Mouse (Mus musculus) urinary bladder, postnatal 10 days (tissue): Measurements from ENCODE around the gene Cnot10.

ENCODE experiments used
- DNase-seq: peaks from one replicate; pipeline ENCODE4 v3.0.0; 2022; ENCODE audit warnings: low spot score

Cnot10 gene

DNA sequence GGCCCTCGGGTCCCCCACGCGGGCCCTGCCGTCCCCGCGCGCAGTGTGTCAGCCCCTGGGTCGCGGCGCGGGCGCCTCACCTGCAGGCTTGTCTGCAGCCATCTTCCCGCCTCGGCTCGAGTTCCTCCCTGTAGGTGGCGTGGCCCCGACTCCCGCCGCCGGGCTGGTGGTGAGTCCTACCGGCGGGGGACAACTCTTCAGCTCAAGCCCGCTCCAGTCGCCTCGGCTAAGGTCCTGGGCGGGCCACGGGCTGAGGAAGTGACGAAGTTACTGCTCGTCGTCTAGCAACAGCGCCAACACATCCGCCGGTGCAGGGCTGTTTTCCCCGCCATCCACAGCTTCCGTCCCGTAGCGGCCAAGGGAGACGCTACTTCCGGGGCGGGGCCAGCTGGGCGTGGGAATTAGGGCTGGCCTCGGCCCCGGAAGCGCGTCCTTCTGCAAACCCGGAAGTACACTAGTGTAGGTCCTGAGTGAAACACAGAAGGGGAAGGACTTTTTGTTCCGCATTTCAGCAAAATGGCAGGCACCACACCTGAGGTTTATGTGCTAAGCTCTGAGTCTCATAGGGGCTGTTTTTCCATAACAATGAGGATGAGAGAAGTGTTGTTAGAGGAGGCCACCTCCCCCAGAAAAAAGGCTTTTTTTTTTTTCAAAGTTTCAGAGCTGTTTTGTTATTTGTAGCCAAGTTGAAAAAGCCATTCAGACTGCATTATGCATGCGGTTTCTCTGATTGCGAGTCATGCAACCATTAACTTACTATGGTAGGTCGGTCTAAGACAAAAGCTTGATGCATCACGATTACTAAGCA lies at the start of gene Cnot10:
Cnot10 (minus strand) TSS at position 346 of the 808 bp plus-strand sequence.
- peak; percentile 94 for DNase-seq

DNA sequence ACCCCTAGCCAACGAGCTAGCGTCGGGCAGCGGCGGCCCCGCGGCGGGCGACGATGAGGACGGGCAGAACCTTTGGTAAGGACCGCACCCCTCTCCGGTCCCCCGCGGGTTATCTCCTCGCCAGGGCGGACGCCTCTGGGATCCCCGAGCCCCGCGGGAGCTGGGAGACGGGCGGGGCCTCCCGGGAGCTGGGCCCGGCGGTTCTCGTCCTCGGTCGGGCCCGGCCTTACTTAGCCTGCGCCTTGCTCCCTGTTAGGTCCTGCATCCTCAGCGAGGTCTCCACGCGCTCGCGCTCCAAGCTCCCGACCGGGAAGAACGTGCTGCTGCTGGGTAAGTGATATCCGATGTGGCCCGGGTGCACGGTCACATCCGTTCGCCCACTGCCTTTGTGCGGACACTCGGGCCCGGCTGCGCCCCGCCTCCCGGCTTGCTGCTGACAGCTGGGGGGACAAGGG lies 49.0 kb upstream of the Cnot10 start:
- no peak for DNase-seq

DNA sequence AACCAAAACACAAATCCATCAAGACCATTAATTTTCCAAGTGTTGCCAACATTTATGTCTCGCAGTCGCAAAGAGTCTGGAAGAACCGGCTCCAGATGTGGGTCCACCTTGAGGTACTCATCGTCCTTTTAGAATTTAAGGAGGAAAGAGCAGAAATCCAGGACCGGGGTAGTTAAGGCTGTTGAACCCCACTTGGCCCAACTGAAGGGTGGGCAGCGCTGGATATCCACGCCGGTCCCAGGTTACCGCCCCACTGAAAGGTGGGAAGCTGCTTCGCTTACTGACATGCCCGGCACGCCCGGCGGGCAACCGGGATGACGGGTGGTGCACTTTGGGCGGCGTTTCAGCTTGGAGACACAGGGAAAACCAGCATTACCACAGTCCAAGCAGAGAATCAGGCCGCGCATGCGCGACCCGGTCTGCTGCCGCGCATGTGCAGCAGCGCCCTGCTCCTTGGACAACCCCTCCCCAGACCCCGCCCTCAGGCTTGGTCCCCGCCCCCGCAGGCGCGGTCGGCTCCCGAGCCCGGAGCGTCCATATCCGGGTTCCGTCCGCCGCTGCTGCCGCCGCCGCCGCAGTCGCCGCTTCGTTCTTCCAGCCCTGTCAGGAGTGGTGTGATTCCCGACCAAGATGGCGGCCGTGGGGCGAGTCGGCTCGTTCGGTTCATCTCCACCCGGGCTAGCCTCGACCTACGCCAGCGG lies 48.4 kb upstream of the Cnot10 start, which contains the start of gene Dync1li1:
Dync1li1 (plus strand) TSS at position 539 of the 701 bp plus-strand sequence.
- peak; percentile 87 for DNase-seq

DNA sequence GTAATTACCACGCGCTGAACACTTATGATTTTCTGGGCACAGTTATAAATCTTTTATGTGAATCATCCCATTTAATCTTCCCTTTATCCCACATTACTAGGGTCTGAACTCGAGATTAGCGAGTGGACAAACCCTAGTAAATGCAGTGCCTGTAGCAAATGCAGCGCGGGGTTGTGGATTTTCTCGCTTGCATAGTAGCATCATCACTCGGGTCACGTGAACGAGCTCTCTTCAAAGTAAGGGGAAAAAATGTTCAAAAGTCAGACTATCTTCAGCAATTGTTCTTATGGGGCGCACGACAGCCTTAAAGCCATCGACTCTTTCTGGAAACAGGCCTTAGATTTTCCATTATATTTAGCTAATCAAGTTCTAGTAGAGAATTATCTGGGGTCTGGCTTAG lies 47.7 kb upstream of the Cnot10 start:
- DNase-seq: no peak

DNA sequence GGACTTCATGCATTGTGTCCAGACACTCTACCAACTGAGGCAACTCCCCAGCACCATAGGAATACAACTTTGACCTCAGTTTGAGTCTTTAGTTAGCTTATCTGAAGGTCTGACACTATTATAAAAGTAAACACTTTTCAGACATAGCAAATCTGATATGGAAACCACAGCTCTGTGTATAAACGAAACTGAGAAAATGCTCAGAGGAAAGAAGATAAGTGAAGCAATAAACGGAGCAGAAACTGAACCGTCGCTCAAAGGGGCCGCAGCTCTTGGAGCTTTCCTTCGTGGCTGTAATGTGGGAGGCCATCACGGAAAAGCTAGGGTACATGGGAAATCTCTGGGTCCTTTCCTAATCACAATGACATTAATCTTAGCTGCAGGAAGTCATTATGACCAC lies 46.3 kb upstream of the Cnot10 start:
- DNase-seq: no peak

DNA sequence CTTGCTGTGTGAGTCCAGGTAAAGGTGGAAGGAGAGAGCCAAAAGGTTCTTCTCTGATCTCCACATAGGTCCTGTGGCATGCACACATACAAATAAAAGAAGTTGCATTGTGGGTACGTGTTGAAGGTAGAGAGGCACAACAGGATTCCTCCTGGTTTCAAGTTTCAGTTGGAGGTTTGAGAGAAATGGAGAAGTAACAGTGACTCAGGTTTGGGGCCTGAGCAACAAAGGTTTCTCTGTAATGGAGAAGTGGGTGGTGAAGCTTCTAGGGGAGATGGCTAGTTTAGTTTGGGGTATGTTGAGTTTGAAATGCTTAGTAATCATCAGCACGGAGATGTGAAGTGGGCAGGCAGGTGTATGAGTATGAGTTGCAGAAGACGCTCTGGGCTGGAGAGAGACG lies 42.2 kb upstream of the Cnot10 start:
- DNase-seq: no peak

DNA sequence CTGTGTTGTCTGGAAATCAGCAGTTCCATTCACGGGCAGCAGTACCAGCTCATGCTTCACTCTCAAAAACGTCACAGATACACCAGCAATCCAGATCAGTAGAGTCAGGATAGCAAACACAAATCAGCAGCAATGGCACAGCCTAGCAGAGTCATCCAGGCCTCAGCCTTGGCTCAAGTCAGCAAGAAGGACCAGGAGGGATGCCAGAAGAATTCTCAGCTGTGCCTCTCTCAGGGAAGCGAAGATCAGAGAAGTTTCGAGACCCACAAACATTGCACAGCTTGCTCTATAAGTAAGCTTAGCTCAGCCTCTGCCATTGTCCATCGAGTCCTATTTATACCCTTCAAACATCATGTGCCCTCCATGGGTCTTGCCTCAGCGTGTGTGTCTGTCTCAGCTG lies 40.5 kb upstream of the Cnot10 start:
- DNase-seq: no peak

DNA sequence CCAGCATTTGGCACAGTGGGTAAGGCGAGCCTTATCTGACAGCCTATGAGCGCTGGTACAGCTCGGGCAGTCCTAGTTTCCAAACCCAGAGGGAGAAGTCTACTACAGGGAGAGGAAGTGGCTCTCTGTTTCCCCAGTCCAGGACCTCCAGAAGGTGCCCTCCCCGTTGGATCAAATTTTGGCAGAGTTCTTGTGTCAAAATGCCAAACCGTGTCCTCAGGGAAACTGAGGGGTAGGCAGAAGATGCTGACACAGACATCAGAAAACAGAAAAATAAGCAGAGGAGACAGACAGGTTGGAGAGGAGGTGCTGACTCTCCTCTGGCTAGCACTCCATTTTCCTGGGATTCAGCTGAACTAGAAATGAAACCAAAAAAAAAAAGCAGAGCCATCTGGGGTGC lies 40.0 kb upstream of the Cnot10 start:
- DNase-seq: no peak

DNA sequence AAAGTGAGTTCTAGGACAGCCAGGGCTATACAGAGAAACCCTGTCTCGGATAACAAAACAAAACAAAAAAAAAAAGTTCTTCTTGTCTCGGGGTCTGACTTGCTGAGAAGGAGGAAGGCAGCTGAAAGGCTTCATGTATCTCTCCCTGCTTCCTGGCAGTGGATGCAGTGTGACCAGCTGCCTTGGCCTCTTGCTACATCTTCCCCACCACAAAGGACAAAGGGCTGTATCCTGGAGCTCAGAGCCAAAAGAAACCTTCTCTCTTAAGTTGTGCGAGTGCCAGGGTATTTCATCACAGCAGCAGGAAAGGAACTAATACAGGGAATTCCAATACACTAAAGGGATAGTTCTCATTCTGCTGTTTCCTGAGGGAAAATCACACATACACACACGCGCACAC lies 38.6 kb upstream of the Cnot10 start:
- no peak for DNase-seq

DNA sequence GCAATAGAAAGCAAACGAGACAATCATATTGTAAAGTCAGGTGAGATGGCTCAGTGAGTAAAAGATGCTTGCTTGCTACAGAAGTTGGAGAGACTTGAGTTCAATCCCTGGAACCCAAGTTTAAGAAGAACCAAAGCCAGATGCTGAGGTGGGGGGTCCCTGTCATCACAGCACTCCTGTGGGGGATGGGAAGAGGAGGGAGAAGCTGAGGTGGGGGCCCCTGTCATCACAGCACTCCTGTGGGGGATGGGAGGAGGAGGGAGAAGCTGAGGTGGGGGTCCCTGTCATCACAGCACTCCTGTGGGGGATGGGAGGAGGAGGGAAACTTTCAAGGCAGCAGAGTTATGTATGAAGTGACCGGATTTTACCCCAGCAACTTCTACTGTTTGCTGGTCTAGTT lies 33.6 kb upstream of the Cnot10 start:
- no peak for DNase-seq

DNA sequence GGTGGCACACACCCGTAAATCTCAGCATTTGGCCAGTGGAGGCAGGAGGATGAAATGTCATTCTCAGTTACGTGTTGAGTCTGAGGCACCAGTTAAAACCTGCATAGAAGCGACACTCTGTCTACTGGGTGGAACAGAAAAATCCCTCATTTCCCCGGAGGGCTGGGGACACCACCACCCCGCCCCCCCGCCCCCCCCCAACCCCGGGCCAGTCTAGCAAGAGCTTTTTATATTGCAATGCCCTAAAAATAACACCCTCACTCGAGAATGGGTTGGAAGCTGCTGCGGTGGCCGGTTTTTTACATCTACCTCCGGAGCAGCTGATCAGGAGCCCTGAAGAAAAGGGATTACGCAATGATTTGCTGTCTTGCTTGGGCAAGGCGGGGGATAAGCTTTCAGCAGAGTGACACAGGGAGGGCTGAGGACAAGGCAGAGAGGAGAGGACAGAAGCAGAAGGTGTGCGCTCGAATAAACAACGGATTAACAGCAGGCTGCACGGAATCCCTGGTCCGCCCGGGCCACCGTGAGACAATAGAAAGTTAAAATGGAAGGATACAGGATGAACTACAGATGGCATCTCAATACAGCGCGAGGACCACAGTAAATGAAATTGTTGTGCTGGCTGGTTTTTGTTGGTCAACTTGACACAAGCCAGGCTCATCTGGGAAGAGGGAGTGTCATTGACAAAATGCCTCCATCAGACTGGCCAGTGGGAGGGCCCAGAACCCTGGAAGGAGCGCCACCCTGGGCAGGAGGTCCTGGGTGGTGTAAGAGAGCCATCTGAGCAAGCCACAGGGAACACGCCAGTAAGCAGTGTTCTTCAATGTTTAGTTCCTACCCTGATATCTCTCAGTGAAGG lies 32.9 kb upstream of the Cnot10 start:
- no peak for DNase-seq

DNA sequence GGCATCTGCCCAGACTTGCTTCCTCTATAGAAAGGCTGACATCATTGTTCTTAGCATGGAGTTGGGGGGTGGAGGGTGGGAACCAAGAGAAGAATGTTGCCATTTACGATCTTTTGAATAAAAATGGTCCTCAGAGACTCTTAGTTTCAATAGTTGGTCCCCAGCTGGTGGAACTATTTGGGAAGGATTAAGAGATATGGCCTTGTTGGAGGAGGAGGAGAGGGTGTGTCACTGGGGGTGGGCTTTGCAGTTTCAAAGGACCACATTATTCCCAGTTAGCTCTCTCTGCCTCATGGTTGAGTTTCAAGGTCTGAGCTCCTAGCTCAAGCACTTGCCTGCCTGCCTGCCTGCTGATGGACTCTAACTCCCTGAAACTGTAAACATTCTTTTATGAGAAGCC lies 32.0 kb upstream of the Cnot10 start:
- DNase-seq: no peak

DNA sequence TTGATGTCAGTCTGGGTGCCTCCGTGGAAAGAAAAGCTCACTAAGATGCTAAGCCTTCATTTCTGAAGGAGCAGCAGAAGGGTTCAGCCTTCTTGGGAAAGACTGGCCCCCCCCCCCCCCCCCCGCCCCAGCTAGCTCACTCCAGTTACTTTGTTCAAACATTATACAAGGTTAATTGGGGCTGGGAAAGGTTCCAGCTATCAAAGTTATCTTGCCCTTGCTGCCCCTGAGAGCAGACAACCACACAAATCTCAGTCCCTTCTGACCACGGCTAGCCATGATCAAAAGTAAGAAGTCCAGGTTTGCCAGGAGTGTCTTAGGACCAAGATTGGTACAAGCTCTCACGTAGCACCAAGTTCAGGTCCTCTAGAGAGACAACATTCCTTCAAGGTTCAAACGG lies 29.0 kb upstream of the Cnot10 start:
- DNase-seq: no peak

DNA sequence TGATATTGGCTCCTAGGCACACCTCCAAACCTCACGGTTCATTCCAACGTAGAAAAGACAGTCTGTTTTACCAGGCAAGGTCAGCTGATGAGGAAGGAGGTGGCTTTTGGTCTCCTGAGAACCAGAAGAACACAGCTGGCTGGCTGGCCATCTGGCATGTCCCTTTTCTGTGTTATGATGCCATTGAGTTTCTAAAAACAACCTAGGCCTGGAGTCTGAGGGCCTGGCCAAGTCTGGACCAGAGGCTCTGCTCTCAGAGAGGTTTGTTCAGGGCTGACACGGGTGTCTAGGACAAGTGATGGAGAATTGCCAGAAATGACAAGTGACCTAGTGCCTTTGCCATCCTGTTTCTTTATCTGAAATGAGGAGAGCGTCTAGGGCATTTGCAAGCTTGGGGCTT lies 28.1 kb upstream of the Cnot10 start:
- no peak for DNase-seq

DNA sequence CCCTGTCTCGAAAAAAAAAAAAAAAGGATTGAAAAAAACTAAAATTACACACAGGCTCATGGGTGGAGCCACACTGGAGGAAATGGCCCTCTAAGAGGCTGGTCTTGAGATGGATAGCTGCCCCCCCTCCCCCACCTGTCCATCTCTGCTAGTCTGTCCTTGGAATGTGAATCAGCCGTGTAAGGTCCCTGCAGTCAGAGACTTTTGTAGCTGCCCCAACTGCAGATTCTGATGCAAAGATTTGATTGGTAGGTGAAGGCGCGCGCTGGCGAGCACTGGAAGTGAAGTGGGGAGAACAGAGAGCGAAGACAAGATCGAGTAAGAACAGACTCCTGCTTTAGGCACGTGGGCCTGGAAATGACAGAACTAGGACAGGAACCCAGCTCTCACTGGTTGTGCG lies 26.9 kb upstream of the Cnot10 start:
- no peak for DNase-seq

DNA sequence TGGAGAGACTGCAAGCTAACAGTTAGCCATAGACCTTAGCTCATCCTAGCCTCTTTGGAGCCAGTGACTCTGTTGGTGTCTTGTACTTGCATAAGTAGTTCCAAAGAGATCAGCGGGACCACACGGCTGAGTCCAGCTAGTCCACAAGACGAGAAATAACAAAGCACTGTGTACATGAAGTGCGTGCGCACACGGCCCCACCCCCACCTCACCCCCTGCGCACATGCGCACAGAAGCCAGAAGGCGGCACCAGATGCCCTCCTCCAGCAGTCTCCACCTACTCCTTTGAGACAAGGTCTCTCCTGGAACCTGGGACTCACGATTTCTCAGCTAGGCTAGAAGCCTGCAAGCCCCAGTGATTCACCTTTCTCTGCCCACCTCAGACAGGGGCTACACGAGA lies 23.8 kb upstream of the Cnot10 start:
- DNase-seq: no peak

DNA sequence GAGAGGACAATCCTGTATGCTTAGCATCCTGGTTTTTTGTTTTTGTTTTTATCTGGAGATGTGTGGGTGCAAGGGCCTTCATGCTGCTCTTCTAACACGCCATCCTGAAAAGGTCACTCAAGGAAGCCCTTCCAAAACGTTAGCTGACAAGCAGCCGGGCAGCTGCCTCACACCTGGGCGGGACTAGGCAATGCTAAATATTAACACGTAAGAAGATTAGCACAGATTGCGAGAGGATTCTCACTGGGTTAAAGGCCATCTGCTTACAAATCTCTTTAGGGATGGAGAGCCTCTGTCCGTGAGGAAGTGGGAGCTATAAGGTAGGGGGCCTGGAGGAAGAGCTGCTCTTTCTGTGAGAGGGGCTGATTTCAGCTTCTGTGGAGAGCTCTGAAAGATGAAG lies 22.0 kb upstream of the Cnot10 start:
- DNase-seq: no peak

DNA sequence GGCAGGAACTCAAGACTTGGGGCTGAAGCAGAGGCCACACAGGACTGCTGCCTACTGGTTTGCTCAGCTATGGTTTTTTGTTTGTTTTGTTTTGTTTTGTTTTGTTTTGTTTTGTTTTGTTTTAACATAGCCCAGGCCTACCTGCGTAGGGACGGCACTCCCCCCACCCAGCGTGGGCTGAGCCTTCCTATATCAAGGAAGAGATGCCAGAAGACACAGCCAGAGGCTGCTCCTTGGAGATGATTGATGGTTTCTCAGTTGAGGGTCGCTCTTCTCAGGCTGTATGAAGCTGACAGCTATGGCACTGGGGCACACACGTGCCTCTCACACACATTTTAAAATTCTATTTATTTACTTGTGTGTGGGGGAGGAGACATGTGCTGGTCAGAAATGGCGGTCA lies 21.0 kb upstream of the Cnot10 start:
- no peak for DNase-seq

DNA sequence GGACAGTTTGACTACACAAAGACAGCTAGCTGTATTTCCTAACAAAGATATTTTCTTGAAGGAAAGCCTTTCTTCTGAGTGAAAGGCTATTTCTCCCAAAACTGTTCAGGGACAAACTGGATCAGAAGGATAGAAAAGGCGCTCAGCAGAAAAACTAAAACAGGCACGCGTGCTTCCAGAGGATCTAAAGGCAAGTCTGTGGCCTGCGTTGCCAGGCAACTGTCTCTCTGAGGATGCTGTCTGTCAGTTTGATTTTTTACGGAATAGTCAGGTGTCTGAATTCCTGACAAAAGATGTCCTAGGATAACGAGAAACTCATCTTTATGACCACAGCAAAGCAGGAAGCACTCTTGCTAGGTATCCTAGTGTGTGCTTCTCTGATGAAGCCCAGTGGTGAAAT lies 20.5 kb upstream of the Cnot10 start:
- DNase-seq: no peak

DNA sequence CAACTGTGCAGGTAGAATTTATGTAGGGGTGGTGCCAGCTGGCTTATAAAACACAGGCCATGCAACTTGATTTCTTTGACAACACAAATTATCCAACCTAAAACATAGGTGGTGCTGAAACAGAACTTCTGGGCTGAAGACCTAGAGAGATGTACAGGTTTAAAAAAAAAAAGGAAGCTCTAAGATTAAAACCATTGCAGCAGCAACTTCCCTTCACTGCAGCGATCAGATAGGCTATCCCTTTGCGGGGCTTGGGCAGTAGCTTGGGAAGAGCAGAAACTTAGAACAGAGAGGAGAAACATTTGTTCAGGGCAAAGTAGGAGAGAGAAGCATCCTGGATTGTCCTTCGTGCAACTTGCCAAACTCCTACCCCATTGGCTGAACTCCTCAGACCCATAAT lies 16.7 kb upstream of the Cnot10 start:
- no peak for DNase-seq

DNA sequence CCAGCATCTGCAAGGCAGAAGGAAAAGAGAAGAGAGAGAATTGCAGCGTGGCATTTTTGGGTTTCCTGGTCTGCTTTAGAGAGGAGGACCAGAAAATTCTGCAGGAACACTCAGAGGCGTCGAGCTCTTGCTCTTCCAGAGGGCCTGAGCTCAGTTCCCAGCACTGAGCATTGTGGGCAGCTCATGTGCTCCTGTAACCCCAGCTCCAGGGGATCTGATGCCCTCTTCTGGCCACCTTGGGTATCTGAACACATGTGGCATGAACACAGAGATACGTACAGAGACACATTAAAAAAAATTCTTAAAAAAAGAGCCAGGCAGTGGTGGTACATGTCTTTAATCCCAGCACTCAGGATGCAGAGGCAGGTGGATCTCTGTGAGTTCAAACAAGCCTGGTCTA lies 15.4 kb upstream of the Cnot10 start:
- no peak for DNase-seq

DNA sequence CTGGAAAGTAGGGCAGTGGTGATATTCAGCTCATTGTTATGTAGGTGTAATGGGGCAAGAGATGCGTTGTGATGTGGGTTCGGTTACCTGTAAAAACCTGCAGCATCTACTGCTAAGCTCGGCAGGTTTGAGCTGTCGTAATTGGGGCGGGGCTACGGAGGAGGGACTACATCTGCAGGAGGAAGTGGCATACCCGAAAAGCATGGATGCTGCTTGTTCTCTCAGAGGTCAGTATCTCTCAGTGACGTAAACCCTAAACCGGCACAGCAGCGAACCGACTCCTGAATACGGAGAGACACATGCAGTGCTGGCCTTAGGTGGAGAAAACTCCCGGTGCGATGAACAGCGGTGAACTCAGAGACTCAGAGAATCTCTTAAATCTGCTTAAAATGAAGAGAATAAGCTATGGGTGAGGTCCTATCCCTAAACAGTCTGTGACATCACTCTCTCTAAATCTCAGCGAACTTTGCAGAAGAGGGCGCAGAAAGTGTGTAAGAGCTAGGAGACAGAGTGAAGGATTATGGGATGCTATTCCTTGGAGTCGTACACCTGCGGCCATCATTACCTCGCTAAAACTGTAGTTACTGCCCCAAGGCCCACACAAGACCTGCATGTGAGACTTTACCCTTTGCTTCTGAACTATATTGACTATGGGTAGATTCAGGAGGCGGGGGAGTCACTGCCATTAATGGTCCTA lies 11.1 kb upstream of the Cnot10 start:
- DNase-seq: no peak
